Mouse (Mus musculus) MEL-GATA-1-ER (cell line): ENCODE measurements around the gene Mcat.
"Not testable (repeated sequence)": the region's sequence is repeated elsewhere in the genome, so short reads cannot be mapped to it uniquely, and the experiment has no call there.

Experiments used
- DNase-seq: peaks from one replicate; pipeline ENCODE4 v3.0.0-alpha.2; 2012; ENCODE audit warnings: low read depth; ENCODE audit errors: extremely low read depth

The Mcat gene

GRCm38 (mm10) chr15:83510805-83511405 lies 52.7 kb downstream of the Mcat start, which contains the start of gene Ttll1:
Ttll1 (minus strand) TSS chr15:83510893.
- peak; percentile 87 for DNase-seq

GRCm38 (mm10) chr15:83509950-83510804 lies 53.4 kb downstream of the Mcat start:
- no peak for DNase-seq

- DNase-seq, result not testable (repeated sequence)
Observed at GRCm38 (mm10) chr15:83501483-83501882, 62.1 kb downstream of the Mcat start.

DNA sequence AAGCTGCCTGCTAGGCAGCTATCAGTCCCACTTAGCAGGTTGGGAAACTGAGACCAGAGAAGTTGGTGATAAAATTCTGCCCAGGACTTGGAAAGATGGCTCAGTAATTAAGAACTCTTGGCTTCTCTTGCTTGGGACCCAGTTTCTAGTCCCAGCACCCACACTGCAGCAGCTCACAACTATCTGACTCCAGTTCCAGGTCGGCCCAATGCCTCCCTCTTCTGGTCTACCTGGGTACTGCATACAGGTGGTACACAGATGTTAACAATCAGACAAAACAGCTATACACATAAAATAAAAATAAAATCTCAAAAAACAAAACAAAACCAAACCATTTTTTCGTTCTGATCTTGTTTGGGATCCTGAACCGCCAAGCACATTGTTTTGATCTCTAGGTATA lies 63.2 kb downstream of the Mcat start:
- DNase-seq, result no peak

DNA sequence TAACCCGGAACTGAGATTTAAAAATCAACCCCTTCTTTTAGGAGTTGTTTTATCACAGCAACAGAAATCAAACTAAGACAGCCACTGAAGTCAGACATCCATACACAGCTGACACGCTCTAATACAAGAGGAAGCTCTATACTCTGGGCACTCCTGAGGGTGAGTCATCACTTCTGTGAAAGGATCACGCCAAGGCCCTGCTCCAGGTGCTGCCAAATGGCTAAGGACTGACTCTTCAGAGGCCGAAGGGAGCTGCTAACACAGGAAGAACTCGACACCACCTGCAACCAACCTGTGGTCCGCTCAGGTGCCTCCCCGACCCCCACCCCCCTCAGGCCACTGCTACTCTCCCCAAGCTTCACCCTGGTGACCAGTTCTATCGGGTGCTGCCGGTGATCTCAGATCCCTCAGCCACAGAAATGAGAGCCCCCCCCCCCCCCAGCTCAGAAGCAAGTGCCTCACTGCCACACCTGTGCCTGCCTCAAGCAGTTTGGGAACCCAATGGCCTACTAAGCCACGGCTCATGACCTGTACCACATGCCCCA lies 64.3 kb downstream of the Mcat start:
- no peak for DNase-seq

DNA sequence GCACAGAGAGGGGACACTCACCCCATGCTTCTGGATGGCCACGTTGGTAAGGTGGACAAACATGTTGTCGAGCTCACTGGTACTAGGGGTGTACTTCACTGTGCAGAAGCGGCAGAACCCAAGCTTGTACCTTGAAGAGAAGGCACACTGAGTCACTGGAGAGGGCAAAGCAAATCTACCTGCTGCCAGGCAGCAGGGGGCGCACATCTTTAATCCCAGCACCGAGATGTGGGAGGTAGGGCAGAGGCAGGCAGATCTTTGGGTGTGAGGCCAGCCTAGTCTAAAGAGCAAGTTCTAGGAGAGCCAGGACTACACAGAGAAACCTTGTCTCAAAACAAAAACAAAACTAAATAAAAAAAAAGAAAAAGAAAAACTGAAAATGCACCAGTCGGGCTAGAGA lies 66.3 kb downstream of the Mcat start:
- no peak for DNase-seq
